Mouse (Mus musculus): ENCODE results near the gene Soga3.

DNA sequence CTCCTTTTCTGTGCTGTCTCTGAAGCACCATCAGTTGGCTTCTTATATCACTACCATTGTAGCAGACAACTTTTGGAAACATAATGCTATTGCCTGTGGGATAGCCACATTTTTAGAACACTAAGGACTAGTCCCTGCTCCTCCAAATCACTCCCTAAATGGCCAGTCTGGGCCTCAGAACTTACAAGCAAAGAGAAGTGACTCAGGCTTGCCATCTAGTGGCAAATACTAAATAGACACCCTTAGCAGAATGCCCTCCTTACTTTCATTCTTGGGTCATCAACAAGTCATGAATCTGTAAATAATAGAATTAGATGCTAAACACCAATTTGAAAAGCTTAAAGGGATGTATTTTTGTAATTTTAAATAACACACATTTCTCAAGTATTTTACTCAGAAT is 63.1 kb downstream of the Soga3 start:
- no peak for TF ChIP-seq POLR2AphosphoS2 (IDR thresholded peaks at IDR 0.05; ENCODE audit: low read depth, low read length)
- no peak for TF ChIP-seq NRF1 (IDR thresholded peaks at IDR 0.05; ENCODE audit: low read depth, low read length)
- no peak for TF ChIP-seq JUN (IDR thresholded peaks at IDR 0.05; ENCODE audit: insufficient read depth, low read depth, low read length)
- TF ChIP-seq USF1 (IDR thresholded peaks at IDR 0.05; ENCODE audit: low read depth, low read length) = no peak
- TF ChIP-seq ETS1 (conservative IDR thresholded peaks at IDR 0.05; ENCODE audit: low read depth, low read length) = no peak
- peak; percentile 64 to 75 for TF ChIP-seq CTCF (conservative IDR thresholded peaks at IDR 0.05 in 1 of 2, IDR thresholded peaks at IDR 0.05 in 1 of 2; ENCODE audit: low read depth in 2 of 2, low read length in 2 of 2)
- no peak for TF ChIP-seq POLR2A (IDR thresholded peaks at IDR 0.05; ENCODE audit: low read depth, low read length)
- no peak for TF ChIP-seq MAX (IDR thresholded peaks at IDR 0.05; ENCODE audit: low read length)
- no peak for TF ChIP-seq RCOR1 (conservative IDR thresholded peaks at IDR 0.05; ENCODE audit: low read depth, low read length)
- no peak for TF ChIP-seq MAFK (IDR thresholded peaks at IDR 0.05; ENCODE audit: insufficient replicate concordance, low read length)
- TF ChIP-seq CHD2 (IDR thresholded peaks at IDR 0.05; ENCODE audit: low read length) = no peak
- no peak for TF ChIP-seq ELF1 (IDR thresholded peaks at IDR 0.05; ENCODE audit: low read depth, low read length)
